Mouse (Mus musculus): ENCODE results near the gene Prg2.
A peak's percentile ranks its signal among the peaks of the same experiment; 100 is the strongest.

The Prg2 gene

DNA sequence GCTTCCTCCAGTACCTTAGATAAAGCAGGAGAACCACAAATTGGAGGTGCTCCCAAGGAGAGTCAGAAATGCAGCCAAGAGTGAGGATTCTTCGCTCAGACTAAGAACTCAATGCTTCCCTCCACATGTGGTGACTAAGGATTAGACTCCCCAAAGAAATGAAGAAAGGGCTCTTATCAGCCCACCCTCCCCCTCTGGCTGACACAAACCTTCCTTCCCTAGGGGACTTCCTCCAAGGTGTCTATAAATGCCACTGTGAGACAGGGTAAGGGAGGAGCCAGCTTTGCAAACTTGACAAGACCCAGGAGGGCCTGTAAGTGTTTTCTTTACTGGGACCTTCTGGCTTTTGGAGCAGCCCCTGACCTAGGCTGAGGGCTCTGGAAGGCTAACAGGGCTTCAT lies at the start of gene Prg2:
TSS of gene Prg2 (plus strand) at position 274 of the 400 bp plus-strand sequence.
- no peak for DNase-seq (ENCODE audit: low spot score)

DNA sequence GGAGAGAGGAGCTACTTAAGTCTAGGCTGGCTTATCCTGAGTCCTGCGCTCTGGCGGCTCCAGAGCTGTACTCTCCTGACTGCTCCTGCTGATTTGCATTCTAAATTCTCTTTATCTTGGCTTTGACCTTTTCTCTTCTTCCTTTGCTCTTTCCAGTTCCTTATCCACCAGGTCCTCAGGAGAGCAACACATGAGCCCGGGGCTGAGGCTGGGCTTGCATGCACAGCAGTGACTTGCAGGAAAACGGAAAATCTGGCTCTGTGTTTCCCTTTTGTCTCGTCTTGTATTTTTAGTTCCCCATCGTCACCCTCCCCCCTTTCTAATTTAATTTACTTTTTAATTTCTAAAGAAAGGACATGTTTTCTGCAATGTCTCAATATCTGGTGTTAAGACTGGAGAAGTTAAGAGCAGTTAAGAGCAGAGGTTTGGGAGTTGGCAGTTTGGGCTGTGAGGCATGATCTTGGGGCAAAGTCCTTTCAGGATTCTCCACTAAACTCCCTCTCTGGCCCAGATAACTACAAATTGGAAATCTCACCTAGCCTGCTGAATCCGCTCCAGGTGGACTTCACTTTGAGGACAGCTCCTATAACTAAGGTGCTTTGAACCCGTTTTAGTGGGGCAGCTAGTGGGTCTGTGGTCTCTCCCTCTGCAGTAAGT lies 46.1 kb upstream of the Prg2 start:
- DNase-seq (ENCODE audit: low spot score): no peak

DNA sequence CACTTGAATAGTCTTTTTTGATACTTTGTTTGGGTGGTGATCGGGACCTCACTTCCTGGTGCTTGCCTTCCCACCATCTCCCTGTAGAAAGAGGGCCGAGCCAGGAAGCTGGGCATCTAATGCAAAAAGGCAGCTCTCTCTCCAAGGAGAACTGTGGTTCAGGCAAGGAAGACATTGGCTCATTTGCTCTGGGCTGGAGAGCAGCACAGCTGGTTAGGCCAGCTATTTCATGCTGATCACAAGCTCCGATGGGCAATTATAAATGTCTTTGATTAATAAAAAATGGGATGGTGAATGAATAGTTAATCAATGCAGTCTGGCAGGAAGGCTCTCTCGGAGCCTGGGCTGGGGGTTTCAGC lies 45.6 kb upstream of the Prg2 start:
- no peak for DNase-seq (ENCODE audit: low spot score)

DNA sequence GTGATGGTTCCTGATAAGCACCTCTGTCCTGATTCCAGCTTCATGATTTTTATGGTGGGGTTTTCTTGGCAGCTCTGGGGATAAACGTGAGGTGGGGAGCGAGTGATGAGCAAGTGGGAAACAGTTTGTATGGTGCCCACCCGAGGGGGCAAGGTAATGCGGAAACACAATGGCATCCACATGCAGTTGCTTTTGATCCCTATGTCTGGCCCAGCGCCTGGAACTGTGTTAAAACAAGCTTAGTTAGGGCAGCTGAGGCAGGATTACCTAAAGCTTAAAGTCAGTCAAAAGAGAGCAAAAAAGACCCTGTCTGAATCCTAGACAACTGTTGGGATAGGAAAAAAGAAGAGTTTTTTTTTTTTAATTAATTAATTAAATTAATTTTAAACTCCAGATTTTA lies 45.2 kb upstream of the Prg2 start:
- no peak for DNase-seq (ENCODE audit: low spot score)

DNA sequence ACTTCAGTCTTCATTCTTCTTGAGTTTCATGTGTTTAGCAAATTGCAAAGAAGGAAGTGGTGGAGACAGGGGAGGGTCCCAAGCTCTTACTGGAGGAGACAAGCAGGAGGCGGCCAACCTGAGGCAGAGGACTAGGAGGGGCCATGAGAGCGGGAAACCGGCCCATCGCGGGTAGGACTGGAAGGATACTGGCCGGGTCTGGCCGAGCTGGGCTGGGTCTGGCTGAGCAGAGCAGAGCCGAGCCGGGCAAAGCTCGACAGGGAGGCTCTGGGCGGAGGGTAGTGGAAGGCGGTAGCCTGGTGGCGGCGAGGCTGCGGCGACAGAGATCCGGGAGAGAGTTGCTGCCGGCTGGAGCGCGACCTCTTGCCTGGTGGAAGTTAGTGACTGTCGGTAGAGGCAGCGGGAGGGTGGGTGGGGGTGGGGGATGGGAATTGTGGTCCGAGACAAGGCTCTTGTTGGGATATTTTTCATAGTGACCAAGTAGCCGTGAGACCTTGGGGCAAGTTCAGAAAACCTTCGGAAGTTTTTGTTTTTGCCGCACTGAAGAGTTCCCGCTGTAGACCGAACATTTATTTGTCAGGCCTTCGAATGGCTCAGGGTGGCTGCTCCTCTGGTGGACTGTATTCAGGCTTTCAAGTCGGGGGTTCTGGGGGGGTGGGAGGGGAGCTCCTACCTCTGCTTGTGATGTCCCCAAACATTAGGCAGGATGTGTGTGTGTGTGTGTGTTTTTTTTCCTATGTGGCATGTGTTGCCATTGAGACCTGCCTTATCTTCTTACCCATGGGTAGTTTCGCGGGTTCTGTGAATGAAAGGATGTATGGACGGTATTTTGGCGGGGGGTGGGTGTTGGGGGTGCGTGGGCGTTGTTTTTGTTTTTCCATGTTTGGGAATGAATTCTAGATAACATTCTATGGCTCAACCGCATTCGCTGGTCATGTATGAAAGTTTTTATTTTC lies 43.5 kb upstream of the Prg2 start, which contains the start of gene Slc43a3:
TSS of gene Slc43a3 (plus strand) at position 106 of the 956 bp plus-strand sequence.
- DNase-seq (ENCODE audit: low spot score): peak; percentile 70

DNA sequence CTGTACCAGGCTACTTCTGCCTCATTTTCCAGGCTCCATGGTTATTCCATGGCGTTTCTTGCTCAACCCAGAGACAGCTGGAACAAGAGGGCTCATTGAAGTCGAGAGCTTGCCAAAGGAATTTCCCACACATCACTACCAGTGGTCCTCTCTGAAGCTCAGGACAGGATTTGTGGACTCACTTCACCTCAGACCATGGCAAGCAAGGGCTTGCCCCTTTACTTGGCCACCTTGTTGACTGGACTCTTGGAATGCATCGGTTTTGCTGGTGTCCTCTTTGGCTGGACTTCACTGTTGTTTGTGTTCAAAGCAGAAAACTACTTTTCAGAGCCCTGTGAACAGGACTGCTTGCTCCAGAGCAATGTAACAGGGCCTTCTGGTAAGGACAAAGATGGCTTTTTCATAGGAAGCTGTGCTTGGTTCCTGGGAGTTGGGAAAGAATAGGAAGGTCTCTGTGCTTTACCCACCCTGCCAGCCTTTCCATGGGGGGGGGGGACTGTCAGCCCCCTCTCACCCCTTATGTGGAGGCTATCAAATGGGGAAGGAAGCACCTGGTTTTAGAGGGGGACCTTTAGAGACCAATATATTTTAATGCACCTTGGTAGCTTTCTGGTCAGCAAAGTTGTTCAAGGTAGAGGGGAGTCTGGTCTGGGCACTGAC lies 42.6 kb upstream of the Prg2 start:
- peak; percentile 37 for DNase-seq (ENCODE audit: low spot score)

DNA sequence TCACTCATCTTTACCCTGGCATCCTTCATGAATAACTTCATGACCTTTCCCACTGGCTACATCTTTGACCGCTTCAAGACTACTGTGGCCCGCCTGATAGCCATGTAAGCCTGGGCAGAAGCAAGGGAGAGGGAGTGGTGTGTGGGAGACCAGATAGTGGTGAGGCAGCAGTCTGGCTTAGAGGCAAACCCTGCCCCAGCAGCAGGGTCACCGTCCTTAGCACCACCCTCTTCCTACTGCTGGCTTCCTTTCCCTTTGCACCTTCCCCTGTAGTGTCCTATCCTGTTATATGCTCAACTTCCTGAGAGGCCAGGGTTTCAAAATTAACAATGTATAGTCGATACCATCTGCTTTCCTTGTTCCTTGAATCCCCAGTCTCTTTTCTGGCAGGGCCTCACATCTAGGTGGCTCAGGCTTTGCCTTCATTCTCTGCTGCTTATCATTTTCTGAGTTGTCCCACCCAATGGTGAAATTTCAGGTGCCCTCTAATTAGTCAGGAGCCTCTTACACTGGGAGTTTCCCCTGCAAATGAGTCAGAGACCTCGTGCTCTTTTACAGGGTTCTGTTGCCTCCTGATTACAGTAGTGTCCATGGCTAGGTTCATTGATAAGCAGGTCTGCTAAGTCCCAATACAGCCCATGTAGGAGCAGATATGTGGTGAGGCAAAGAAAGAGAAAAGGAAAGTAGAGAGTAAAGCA lies 41.9 kb upstream of the Prg2 start:
- DNase-seq (ENCODE audit: low spot score): peak; percentile 70

DNA sequence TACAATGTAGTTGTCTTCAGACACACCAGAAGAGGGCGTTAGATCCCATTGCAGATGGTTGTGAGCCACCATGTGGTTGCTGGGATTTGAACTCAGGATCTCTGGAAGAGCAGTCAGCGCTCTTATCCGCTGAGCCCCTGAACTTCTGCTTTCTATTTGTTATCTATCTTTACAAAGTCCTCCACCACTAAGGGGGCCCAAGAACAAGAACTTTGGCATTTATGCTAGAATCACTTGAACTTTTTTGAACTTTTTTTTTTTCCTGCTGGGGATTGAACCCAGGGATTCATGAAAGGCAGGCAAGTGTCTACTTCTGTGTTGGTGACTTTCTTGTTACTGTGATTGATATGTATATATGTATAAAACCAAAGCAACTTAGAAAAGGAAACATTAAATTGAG lies 41.0 kb upstream of the Prg2 start:
- DNase-seq (ENCODE audit: low spot score): no peak

DNA sequence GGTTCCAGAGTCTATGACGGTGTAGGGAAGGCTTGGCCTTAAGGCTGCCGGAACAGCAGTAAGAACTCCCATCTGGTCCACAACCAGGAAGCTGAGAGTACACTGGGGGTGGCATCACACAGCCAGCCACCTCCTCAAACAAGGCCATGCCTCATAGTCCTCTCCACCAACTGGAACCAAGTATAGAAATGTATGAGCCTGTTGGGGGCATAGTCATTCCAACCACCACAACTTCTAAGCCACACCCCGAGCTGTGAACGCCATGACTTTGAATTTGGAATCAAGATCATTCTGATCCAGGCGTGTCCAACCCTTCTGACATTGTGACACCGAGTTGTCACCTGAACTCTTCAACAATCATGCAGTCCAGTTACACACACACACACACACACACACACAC lies 40.5 kb upstream of the Prg2 start:
- DNase-seq (ENCODE audit: low spot score): no peak

DNA sequence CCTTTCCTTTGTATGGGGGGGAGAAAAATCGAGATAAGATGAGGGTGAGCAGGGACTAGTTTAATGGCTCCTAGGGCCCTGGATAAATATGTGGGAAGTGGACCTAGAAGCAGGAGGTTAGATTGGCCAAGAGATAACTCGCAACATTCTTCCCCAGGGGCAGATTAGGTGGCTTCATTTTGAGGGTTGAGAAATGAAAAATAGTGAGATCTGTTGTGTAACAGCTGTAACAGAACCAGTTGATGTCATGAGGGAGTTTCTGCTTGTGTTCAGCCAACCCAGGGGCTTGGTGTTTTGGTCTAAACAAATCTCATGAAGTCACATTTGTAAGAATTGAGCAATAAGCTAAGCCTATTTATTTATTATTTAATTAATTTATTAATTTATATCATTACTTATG lies 38.9 kb upstream of the Prg2 start:
- DNase-seq (ENCODE audit: low spot score): no peak

DNA sequence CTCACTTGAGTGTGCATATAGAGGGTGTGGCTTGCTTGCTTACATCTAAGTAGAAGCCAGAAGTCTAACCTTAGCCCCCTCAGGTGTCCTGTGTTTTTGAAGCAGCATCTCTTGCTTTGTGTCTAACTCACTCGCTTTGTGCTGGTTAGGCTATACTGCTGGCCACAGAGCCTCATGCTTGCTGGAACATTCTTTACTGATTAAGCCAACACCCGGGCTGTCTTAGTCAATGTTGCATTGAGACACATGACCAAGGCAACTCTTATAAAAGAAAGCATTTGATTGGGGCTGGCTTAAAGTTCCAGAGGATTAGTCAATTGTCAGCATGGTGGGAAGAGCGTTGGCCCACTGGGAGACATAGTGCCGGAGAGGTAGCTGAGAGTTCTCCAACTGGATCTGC lies 38.5 kb upstream of the Prg2 start:
- DNase-seq (ENCODE audit: low spot score): no peak

DNA sequence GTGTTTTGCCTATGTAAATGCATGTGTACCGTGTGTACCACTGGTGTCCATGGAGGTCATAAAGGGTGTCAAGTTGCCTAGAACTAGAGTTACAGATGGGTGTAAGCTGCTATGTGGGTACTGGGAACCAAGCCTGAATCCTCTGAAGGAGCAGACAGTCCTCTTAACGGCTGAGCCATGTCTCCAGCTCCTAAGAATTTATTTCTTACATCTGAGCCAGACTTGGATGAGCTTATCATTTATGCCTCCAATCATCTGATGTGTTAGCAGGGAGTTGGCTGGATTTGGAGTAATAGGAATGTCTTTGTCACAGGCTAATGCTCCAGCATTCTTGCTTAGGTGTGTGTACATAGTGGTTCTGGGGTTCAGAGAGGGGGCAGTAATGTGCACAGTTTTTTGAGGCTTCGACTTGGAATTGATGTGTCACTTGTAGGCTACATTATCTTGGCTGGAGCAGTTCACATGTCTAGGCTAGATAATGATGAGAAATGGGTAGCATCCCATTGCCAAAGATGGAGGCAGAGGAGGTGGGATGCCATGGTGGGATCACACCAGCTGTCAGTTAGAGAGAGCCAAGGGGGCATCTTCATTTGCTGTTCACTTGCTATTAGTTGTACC lies 33.0 kb upstream of the Prg2 start:
- no peak for DNase-seq (ENCODE audit: low spot score)

DNA sequence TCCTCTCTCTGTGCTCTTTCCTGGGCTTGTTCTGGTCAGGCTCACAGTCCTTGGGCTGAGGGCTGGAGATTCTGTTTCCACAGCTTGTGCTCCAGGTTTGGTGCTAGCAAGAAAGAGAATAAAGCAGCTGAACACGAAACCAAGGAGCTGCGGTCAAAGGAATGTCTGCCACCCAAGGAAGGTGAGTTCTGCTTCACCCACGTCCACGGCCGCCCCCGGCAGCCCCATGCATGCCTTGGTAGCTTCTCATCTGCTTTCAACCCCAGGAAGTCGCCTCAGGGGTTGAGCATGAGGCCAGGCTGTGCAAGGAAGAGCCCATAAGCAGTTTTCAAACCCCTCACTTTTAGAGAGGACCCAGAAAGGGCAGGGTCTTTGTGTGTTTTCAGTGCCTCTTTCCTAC lies 32.0 kb upstream of the Prg2 start:
- DNase-seq (ENCODE audit: low spot score): no peak

DNA sequence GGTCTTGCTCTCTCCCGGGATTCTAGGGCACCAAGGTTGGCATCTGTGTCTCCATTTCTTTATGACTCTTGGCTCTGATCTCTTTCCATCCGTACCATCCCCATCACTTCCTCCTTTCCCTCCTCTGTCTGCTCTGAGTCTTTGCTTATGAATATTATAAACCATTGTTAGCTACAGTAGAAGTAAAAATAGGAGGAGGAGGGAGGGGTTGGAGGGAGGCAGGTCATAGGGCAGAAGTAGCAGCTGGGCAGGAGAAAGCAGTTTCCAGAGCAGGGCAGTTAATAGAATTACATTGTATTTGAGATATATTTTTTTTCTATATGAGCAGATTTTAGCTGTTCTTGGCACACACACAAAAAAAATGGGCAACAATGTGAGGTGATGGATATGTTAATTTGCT lies 31.5 kb upstream of the Prg2 start:
- no peak for DNase-seq (ENCODE audit: low spot score)

DNA sequence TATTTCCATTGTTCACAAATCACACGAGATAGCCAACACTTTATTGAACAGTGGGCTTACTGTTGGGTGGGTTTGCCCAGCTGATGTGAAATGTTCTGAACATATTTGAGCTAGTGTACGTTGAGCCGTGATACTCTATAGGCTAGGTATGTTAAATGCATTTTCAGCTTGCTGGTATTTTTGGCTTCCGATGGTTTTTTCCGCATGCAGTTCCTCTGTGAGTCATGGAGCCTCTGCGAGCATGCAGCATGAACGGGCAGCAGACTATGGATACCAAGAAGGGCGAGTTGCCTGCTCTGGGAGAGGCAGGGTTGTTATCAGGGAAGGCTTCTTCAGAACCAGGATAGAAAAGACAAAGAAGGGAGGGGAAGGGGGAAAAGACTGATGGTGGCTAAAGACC lies 29.2 kb upstream of the Prg2 start:
- DNase-seq (ENCODE audit: low spot score): no peak

DNA sequence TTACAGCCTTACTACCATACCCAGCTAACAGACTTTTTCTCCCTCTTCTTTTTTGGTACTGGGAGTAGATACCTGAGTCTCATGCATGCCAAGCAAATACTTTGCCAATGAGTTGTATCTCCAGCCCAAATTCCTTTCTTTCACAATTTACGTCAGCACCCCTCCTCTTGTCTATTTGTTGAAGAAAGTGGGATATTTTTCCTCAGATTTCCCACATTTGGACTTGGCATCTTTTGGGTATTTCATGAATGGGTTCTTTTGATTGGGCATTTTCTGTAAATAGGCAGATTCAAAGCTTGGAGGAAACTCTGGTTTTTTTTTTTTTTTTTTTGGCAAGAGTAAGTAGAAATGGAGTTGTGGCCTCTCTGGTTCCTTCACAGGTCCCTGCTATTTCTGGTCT lies 28.0 kb upstream of the Prg2 start:
- no peak for DNase-seq (ENCODE audit: low spot score)

DNA sequence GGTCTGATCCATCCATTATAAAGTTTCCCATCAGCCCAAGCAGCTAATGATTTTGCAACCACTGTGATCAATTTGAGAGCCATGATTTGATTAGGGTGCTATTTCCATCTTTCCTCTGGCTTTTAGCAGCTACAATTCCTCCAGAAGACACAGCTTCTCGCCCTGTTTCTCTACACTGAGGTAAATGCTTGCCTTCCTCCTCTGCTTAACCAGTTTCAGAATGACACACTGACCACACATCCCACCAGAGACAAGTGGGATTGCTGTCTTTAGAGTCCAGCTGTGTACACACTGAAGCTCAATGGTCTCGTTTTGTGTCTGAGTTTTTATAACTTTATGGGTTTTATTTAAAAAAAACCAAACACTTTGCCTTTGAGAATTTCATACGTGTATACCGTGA lies 27.6 kb upstream of the Prg2 start:
- DNase-seq (ENCODE audit: low spot score): no peak

DNA sequence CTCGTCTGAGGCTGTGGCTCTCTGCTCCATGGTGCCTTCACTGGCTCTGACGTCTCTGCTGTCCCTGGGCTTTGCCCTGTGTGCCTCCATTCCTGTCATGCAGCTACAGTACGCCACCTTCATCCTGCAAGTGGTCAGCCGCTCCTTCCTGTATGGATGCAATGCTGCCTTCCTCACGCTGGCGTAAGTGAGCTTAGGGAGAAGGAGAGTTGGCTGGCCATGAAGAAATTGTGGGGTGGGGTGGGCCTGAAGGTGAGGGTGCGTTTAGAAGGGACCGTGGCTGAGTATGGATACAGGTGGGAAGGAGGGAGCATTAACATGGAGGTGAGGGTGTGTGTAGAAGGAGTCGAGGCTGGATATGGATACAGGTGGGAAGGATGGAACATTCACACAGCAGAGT lies 24.8 kb upstream of the Prg2 start:
- DNase-seq (ENCODE audit: low spot score): no peak

DNA sequence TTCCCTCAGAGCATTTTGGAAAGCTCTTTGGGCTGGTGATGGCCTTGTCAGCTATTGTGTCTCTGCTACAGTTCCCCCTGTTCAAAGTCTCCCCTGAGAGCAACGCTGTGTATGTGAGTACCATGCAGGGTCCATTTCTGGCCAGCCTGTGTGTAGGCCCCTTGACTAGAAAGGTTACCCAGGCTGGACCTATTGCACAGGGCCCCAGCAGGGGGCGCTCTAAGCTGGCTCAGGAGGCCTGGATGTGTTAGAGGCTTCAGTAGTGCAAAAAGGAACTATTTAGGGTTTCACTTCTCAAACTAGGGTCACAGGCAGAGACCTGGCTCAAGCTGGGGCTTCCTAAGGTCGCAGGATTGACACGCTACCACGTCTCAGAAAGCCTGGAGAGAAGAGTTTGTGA lies 24.0 kb upstream of the Prg2 start:
- peak; percentile 56 for DNase-seq (ENCODE audit: low spot score)

DNA sequence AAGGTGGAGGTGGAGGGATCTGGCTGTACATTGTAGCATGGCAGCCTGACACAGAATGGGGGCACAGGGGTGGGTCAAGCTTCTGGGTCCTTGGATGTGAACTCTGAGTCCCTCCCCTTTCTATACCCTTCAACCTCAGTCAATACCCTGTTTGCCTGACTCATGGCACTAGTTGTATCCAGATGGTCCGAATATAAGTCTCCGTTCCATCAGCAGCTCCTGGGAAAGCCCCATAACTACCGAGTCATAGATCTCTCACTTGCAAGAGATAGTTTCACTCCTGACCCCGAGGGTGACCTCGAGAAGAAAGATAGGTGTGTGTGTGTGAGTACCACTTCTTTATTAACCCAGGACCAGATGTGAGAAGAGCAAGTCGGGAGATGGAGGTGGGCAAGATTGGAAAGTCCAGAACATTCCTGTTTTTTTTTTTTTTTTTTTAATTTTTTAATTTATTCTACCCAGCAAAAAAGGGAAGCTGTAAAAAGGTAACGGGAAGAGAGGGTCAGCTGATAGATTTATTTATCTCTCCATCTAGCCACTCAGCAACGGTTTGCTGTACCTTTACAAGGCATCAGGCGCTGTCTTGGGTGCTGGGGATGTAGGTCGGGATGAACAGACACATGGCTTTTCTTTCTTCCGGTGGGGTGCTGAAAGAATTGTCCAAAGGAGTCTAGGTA lies 21.5 kb upstream of the Prg2 start:
- DNase-seq (ENCODE audit: low spot score): no peak

DNA sequence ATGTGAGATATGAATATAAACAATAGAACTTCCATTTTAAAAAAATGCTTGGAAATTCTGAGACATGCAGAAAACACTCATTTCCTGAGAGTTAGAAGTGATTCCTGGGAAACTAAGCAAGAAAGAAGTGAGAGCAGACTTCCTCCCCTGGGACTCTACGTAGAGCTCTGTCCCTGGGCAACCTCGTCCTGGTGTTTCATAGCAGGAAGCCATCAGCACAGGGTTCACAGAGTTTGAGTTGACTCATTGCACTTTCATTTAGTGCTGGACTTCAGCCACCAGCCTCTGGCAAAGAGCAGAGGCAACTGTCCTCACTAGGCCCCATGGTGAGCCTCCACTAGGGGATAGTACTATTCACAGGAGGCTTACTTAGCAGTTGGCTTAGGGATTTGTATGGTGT lies 19.0 kb upstream of the Prg2 start:
- DNase-seq (ENCODE audit: low spot score): no peak
